Mouse (Mus musculus): ENCODE measurements around the gene Ahcyl2. TPM values are rescaled to one million over a fixed set of nuclear protein-coding genes. Genes with fewer than 3 reads are reported as not detected.
"Not testable (repeated sequence)": the region's sequence is repeated elsewhere in the genome, so short reads cannot be mapped to it uniquely, and the experiment has no call there.

Ahcyl2 gene
- 10 to 100 TPM; 14.2 to 19.6 (median 17.2) TPM for total RNA-seq (2022)

GRCm38 (mm10) chr6:29767813-29768660, at the start of gene Ahcyl2:
Gene Ahcyl2, plus strand, starts transcription at chr6:29768011.
- DNase-seq (ENCODE audit: low spot score): peak; percentile 93

- peak; percentile 35 for DNase-seq (ENCODE audit: low spot score)
These were observed 48.9 kb upstream of the Ahcyl2 start for GRCm38 (mm10) chr6:29718894-29719329.

- no peak for DNase-seq (ENCODE audit: low spot score)
These were observed 45.9 kb upstream of the Ahcyl2 start for GRCm38 (mm10) chr6:29721890-29722289.

GRCm38 (mm10) chr6:29726576-29727200, 41.1 kb upstream of the Ahcyl2 start:
- DNase-seq (ENCODE audit: low spot score): no peak

- no peak for DNase-seq (ENCODE audit: low spot score)
These were observed 39.8 kb upstream of the Ahcyl2 start for GRCm38 (mm10) chr6:29728035-29728434.

GRCm38 (mm10) chr6:29729491-29729890, 38.3 kb upstream of the Ahcyl2 start:
- no peak for DNase-seq (ENCODE audit: low spot score)

GRCm38 (mm10) chr6:29735336-29735688, 32.5 kb upstream of the Ahcyl2 start, which contains the start of gene Smo:
Gene Smo, plus strand, starts transcription at chr6:29735503.
- peak; percentile 58 for DNase-seq (ENCODE audit: low spot score)

GRCm38 (mm10) chr6:29735689-29736451, 31.9 kb upstream of the Ahcyl2 start:
- peak; percentile 22 for DNase-seq (ENCODE audit: low spot score)

- no peak for DNase-seq (ENCODE audit: low spot score)
These were observed 31.0 kb upstream of the Ahcyl2 start for GRCm38 (mm10) chr6:29736610-29737458.

GRCm38 (mm10) chr6:29751466-29752152, 16.2 kb upstream of the Ahcyl2 start:
- no peak for DNase-seq (ENCODE audit: low spot score)

- DNase-seq (ENCODE audit: low spot score): no peak
These were observed 14.5 kb upstream of the Ahcyl2 start for GRCm38 (mm10) chr6:29753336-29753735.

GRCm38 (mm10) chr6:29756001-29756400, 11.8 kb upstream of the Ahcyl2 start:
- DNase-seq (ENCODE audit: low spot score): no peak

GRCm38 (mm10) chr6:29756476-29756875, 11.3 kb upstream of the Ahcyl2 start:
- no peak for DNase-seq (ENCODE audit: low spot score)

GRCm38 (mm10) chr6:29758417-29758816, 9.4 kb upstream of the Ahcyl2 start:
- DNase-seq (ENCODE audit: low spot score): peak; percentile 71

- no peak for DNase-seq (ENCODE audit: low spot score)
These were observed 8.7 kb upstream of the Ahcyl2 start for GRCm38 (mm10) chr6:29759012-29759679.

- DNase-seq (ENCODE audit: low spot score): not testable (repeated sequence)
These were observed 7.4 kb upstream of the Ahcyl2 start for GRCm38 (mm10) chr6:29760397-29760796.

- DNase-seq (ENCODE audit: low spot score): no peak
These were observed 6.5 kb upstream of the Ahcyl2 start for GRCm38 (mm10) chr6:29761282-29761681.

- no peak for DNase-seq (ENCODE audit: low spot score)
These were observed 5.3 kb upstream of the Ahcyl2 start for GRCm38 (mm10) chr6:29762524-29762923.

GRCm38 (mm10) chr6:29766874-29767273, 937 bp upstream of the Ahcyl2 start:
- DNase-seq (ENCODE audit: low spot score): no peak
